Mouse (Mus musculus): Measurements from ENCODE around the gene Bves. TPM values are rescaled to one million over a fixed set of nuclear protein-coding genes. Genes with fewer than 3 reads are reported as not detected.

Gene Bves
- polyA plus RNA-seq, 1 experiment = 0.34 TPM

DNA sequence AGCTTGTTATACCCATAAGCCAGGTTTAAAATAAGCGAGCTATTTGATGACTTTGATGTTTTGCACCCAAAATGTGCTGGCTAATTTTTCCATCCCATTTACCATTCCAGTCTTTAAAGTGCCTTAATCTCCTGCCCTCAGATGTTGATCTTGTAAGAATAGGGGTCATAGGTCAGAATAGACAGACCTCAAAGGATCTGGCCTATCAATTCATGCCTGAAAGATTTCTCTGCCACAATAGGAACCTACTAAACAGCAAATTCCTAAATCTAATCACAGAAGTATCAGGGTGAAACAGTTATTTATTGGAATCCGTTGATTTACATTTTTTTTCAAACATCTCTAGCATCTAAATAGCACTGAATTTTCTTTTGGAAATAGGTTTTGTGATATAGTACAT lies 76.2 kb downstream of the Bves start:
- DNase-seq = no peak
- Histone ChIP-seq H3K27me3 (replicated peaks; ENCODE audit: control insufficient read depth, insufficient read depth, low read length) (no peaks in the 10 kb centered on the region), H3K4me3 (ENCODE audit: insufficient read depth, low read depth, low read length) (no peak overlapping the region), H3K36me3 (ENCODE audit: control insufficient read depth, insufficient read depth, low read length) (no peaks in the 10 kb centered on the region), H3K27ac (ENCODE audit: insufficient read depth, low read depth, low read length) (no peak overlapping the region), H3K4me1 (ENCODE audit: control insufficient read depth, insufficient read depth, low read length) (no peaks in the 10 kb centered on the region)
- no peak for TF ChIP-seq CTCF (conservative IDR thresholded peaks at IDR 0.05; ENCODE audit: insufficient read depth, insufficient read length, low read depth, low read length)
- TF ChIP-seq POLR2A (IDR thresholded peaks at IDR 0.05; ENCODE audit: low read depth, low read length) = no peak
- WGBS = 72% methylated on average over 2 of the region's 2 CpGs

DNA sequence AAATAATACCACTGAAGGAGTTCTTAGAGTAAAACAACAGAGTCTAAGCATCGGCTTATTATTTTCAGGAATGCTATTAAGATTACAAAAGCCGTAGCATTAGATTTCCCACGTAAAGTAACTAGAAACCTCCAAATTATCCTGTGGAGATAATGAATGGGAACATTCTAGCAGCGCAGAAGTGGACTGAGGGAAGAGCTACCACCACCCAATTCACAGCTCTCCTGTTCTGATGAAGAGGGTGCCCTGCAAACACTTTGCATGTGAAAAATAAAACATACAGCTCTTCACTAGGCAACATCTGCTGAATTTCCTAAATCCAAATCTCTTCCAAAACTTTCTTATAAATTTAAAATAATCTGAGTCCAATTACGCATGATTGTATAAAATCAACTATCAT lies 76.6 kb downstream of the Bves start:
- WGBS = 60% methylated on average over 5 of the region's 5 CpGs
- Histone ChIP-seq H3K27me3 (replicated peaks; ENCODE audit: control insufficient read depth, insufficient read depth, low read length) (no peaks in the 10 kb centered on the region), H3K4me1 (ENCODE audit: control insufficient read depth, insufficient read depth, low read length) (no peaks in the 10 kb centered on the region), H3K4me3 (ENCODE audit: insufficient read depth, low read depth, low read length) (no peak overlapping the region), H3K27ac (ENCODE audit: insufficient read depth, low read depth, low read length) (no peak overlapping the region), H3K36me3 (ENCODE audit: control insufficient read depth, insufficient read depth, low read length) (no peaks in the 10 kb centered on the region)
- TF ChIP-seq CTCF (conservative IDR thresholded peaks at IDR 0.05; ENCODE audit: insufficient read depth, insufficient read length, low read depth, low read length) = no peak
- DNase-seq = no peak

Other genes starting within 250 kb of the Bves start
- 0.41 TPM in 1 of 2 replicates, not detected in the other for gene Popdc3, start 157.7 kb upstream of the Bves start, polyA plus RNA-seq (2012; rRNA removed)
- 0.01 TPM in 1 of 2 replicates, not detected in the other for gene Lin28b, start 150.6 kb downstream of the Bves start, polyA plus RNA-seq (2012; rRNA removed)
- gene Hace1, start 242.1 kb downstream of the Bves start, polyA plus RNA-seq (2012; rRNA removed) = 3.5 and 4.2 TPM in 2 replicates

Data from kidney, adult 2 months (tissue).